Mouse (Mus musculus) limb, embryonic 13.5 days (tissue): ENCODE results near the gene Cryba4. TPM values are rescaled to one million over a fixed set of nuclear protein-coding genes. Genes with fewer than 3 reads are reported as not detected.

Experiments
- ATAC-seq: fragments of 200-750 bp; cut with Nextera tagmentation; 2 replicates; pipeline ENCODE4 v1.8.0; 2017; ENCODE audit warnings: low read depth, moderate number of reproducible peaks, moderate TSS enrichment; ENCODE audit not compliant: low FRiP score
- H3K27ac ChIP-seq: fragments of 300-500 bp; sonication (generic); 2 replicates; pipeline ENCODE4 v1.5.1; 2015; ENCODE audit warnings: inconsistent platforms, mild to moderate bottlenecking, moderate library complexity
- H3K27me3 ChIP-seq: fragments of 300-500 bp; sonication (generic); 2 replicates; pipeline ENCODE4 v1.6.1; 2015; ENCODE audit warnings: mild to moderate bottlenecking, inconsistent platforms
- H3K36me3 ChIP-seq: fragments of 300-500 bp; sonication (generic); 2 replicates; pipeline ENCODE4 v1.6.1; 2015; ENCODE audit warnings: inconsistent platforms, mild to moderate bottlenecking, moderate library complexity
- H3K4me1 ChIP-seq: fragments of 300-500 bp; sonication (generic); 2 replicates; pipeline ENCODE4 v1.6.1; 2015; ENCODE audit warnings: inconsistent platforms
- H3K4me2 ChIP-seq: fragments of 300-500 bp; sonication (generic); replicated peaks from 2 replicates; pipeline ENCODE4 v1.6.1; 2015; ENCODE audit warnings: inconsistent platforms, mild to moderate bottlenecking, moderate library complexity
- H3K4me3 ChIP-seq: fragments of 300-500 bp; sonication (generic); 2 replicates; pipeline ENCODE4 v1.5.1; 2015; ENCODE audit warnings: moderate library complexity, mild to moderate bottlenecking, inconsistent platforms
- H3K9ac ChIP-seq: fragments of 300-500 bp; sonication (generic); 2 replicates; pipeline ENCODE4 v1.6.1; 2015; ENCODE audit warnings: mild to moderate bottlenecking, inconsistent platforms
- H3K9me3 ChIP-seq: fragments of 300-500 bp; sonication (generic); 2 replicates; pipeline ENCODE4 v1.6.1; 2016; ENCODE audit warnings: inconsistent platforms
- WGBS: fragments of 180-500 bp; shearing (Covaris S2); methylation state at CpG from one replicate; pipeline ENCODE4 v1.1.7; 2015; 5-methylcytosine and 5-hydroxymethylcytosine counted together
- polyA plus RNA-seq: library from polyadenylated mRNA; unstranded; fragments of >200 nt; fragmentation: Nextera tagmentation; extraction: Ambion mirVana; gene quantifications from 2 replicates; pipeline ENCODE4 v1.2.1, GENCODE M21; 2015

Cryba4 gene
- polyA plus RNA-seq, 1 experiment from 2014 or later: 1.1 TPM

- no peak overlapping the region for H3K4me3 ChIP-seq
- ATAC-seq: peak; percentile 38; the same call in 1 of the 2 replicates
- H3K27ac ChIP-seq: no peak overlapping the region
- H3K27me3 ChIP-seq: peaks cover 12% of the 10 kb centered on the region
- H3K4me1 ChIP-seq: peaks cover 11% of the 10 kb centered on the region
- no peaks in the 10 kb centered on the region for H3K9me3 ChIP-seq
- 20% methylated on average over 16 of the region's 16 CpGs for WGBS
- H3K9ac ChIP-seq: peak overlapping the region; percentile 31; the same call in 1 of the 2 replicates
- H3K36me3 ChIP-seq: no peaks in the 10 kb centered on the region
- peak overlapping the region; percentile 40 for H3K4me2 ChIP-seq
Measured at GRCm38 (mm10) chr5:112206543-112207255, 45.6 kb downstream of the Cryba4 start.

- Histone ChIP-seq H3K9me3 (no peaks in the 10 kb centered on the region), H3K4me2 (no peak overlapping the region), H3K4me1 (no peaks in the 10 kb centered on the region), H3K27me3 (peaks cover 8% of the 10 kb centered on the region), H3K36me3 (no peaks in the 10 kb centered on the region), H3K4me3 (no peak overlapping the region), H3K9ac (no peak overlapping the region), H3K27ac (no peak overlapping the region)
- no peak for ATAC-seq
- WGBS: 88% methylated on average over 6 of the region's 6 CpGs
Measured at GRCm38 (mm10) chr5:112199656-112200055, 52.7 kb downstream of the Cryba4 start.

Other genes starting within 250 kb of the Cryba4 start
- 0.96 and 1.5 TPM in 2 replicates for gene Crybb1, start 3.3 kb upstream of the Cryba4 start, polyA plus RNA-seq
- gene Tpst2, start 24.2 kb upstream of the Cryba4 start, polyA plus RNA-seq: 42.3 and 42.5 TPM in 2 replicates
- gene Tfip11, start 73.8 kb upstream of the Cryba4 start, polyA plus RNA-seq: 32.6 and 34.8 TPM in 2 replicates
- gene Srrd, start 90.5 kb upstream of the Cryba4 start, polyA plus RNA-seq: 47.8 and 51.5 TPM in 2 replicates
- gene Hps4, start 90.6 kb upstream of the Cryba4 start, polyA plus RNA-seq: 42.5 and 43.6 TPM in 2 replicates
- 0.18 and 0.24 TPM in 2 replicates for gene Gm6583, start 103.5 kb upstream of the Cryba4 start, polyA plus RNA-seq
- gene Asphd2, start 142.3 kb upstream of the Cryba4 start, polyA plus RNA-seq: 19.1 and 23.7 TPM in 2 replicates
- 0.08 TPM in 1 of 2 replicates, not detected in the other for gene Gm6588, start 196.9 kb upstream of the Cryba4 start, polyA plus RNA-seq